Mouse (Mus musculus): ENCODE data around the gene Snapin. TPM values are rescaled to one million over a fixed set of nuclear protein-coding genes. Genes with fewer than 3 reads are reported as not detected.

Snapin gene
- total RNA-seq, 2 experiments from 2014 or later, result 44.6 to 50.7 TPM

DNA sequence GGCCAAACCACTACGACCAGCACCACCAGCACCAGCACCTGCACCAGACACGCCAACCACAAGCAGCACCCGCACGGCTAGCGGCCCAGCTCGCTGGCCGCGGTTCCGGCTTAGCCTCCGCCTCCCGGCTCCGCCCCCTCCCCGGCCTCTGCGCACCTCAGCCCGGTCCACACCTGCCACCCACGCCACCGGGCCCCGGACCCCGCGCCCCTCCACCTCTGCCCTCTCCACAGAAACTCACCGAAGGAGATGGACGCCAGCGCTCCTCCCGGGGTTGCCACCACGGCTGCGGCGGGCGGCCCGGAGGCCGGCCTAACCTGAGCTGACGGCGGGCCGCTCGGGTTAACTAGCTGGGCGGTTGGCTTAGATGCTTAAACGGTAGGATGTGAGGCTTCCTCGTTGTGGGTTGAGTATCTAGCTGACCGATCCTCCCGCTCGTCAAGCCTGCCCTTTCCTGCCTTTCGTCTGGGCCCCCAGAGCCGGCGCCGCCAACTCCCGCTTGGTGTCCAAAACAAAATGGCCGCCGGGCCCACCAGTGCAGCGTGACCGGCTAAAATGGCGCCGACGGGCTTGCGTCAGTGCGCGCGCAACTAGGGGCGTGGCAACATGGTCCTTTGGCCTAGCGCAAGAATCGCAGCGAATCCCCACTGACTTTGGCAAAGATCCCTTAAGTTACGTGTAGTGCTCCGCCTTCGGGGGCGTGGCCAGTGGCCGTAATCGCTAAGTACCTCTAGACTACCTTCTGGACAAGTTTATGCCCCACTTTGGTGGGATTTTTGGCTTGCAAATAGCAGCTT is 18.3 kb upstream of the Snapin start, which contains the start of gene Chtop:
TSS of gene Chtop (minus strand) at position 549 of the 797 bp plus-strand sequence.
- intact Hi-C loops (cut with DNase I), result loop anchor here (5.0 kb wide), 1 partner anchor 143 kb away; the partner anchor contains the start of gene S100a7a
- DNase-seq (ENCODE audit: low spot score in 2 of 2), result peak; percentile 99 to 100

DNA sequence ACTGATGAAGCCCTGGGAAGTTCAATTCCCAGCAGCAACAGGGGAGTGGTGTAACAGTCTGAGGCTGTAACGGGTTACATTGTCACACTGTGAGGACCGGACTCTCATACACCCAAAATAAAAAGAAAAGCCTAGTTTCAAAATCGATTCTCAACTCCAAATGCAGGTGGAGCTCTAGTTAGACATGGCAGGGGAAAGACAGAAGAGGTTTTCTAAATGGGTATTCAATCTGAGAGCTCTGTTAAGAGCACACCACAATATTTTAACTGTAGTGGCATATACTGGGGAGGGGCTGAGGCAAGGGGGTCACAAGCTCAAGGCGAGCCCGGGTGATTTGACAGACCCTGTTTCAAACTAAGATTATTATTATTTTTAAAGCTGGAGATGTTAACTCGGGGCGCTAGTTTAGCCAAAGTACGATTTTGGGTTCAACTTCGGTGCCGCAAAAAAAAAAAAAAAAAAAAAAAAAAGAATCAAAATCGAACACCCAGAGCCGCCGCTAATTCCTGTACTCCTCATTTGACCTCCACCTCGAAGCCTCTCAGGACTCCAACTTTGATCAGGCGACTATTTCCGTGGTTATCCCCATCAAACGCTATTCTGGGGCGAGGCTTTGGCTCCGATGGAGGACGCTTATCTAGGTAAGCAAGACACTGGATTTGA is 17.6 kb upstream of the Snapin start:
- intact Hi-C loops (cut with DNase I), result loop anchor here (5.0 kb wide), 1 partner anchor 144 kb away; the partner anchor contains the start of gene S100a7a

DNA sequence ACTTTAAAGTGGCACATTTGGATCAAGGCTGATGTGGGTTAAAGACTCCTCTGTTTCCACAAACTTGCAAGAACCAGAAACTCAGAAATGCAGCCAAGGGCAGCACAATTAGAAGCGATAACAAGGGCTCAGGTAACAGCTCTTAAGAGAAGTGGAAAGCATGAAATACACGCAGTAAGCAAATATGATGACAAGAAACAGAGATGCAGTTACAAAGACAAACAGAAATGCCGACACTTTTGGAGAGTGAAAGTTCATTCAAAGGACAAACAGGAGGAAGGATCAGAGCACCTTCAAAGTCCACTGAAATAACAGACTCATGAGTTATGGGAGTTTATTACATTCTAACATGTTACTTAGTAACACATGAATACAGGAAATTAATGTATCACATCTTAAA is 15.5 kb upstream of the Snapin start:
- intact Hi-C loops (cut with DNase I), result loop anchor here (5.0 kb wide), 1 partner anchor 146 kb away; the partner anchor contains the start of gene S100a7a
- DNase-seq (ENCODE audit: low spot score in 2 of 2), result no peak

More for the DNA sequence above, 17.6 kb upstream of the Snapin start:
- no peak for DNase-seq (ENCODE audit: low spot score in 2 of 2)

DNA sequence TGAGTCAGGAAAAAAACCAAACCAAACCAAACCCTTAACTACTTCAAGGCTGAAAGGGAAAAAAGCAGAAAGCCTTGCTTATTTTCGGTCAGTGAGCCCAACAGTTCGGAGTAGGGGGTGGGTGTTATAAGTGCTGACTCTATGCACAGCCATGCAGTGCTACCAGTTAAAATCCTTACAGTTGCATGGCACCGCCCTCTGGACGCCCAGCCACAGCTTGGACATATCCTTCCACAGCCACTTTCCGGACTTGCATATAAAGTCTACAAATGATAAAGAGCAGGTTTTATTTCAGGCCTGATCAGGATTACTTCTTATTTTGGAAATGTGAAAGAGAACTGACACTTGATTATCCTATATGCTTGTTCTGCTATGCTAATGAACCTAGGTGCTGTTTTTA is 14.4 kb upstream of the Snapin start:
- intact Hi-C loops (cut with DNase I), result loop anchor here (5.0 kb wide), 1 partner anchor 147 kb away; the partner anchor contains the start of gene S100a7a
- no peak for DNase-seq (ENCODE audit: low spot score in 2 of 2)

GRCm38 (mm10) chr3:90503444-90503843 is 12.6 kb upstream of the Snapin start:
- intact Hi-C loops (cut with DNase I), result no loop called here
- no peak for DNase-seq (ENCODE audit: low spot score in 2 of 2)

DNA sequence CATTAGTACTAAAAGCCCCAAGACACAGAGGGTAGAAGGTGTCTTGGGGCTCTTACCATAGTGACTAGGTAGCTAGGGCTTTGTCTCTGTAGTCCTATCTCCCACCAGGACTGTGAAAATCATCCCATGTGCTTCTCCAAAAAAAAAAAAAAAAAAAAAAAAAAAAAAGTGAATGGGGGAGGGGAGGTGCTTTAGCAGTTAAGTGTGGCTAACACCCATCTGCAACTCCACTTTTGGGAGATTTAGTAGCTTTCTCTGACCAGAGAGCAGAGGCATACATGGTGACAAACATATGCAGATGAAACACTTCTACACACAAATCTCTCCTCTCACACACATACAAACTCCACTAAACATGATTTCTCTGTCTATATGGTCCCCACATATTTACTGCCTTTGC is 6.8 kb upstream of the Snapin start:
- no peak for DNase-seq (ENCODE audit: low spot score in 2 of 2)
- intact Hi-C loops (cut with DNase I), result no loop called here

GRCm38 (mm10) chr3:90495850-90496525 is 5.2 kb upstream of the Snapin start:
- intact Hi-C loops (cut with DNase I), result no loop called here
- DNase-seq (ENCODE audit: low spot score in 2 of 2), result no peak

- intact Hi-C loops (cut with DNase I), result no loop called here
- no peak for DNase-seq (ENCODE audit: low spot score in 2 of 2)
Observed at GRCm38 (mm10) chr3:90493831-90494540, 3.2 kb upstream of the Snapin start.

DNA sequence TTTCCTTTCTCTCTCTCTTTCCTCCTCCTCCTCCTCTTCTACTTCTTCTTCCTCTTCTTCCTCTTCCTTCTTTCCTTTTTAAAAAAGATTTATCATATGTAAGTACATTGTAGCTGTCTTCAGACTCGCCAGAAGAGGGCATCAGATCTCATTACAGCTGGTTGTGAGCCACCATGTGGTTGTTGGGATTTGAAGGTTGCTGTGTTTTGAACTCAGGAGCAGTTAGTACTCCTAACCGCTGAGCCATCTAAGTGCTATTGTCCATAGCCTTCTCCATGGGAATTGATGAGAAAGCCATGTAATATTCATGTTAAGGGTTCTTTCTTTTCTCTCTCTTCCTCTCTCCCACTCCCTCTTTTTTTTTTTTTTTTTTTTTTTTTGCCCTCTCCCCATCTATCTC is 517 bp upstream of the Snapin start:
- intact Hi-C loops (cut with DNase I), result loop anchor here (1.0 to 2.0 kb wide), 3 partner anchors 123 to 217 kb away; no protein-coding TSS in a partner anchor
- peak; percentile 54 to 68 for DNase-seq (ENCODE audit: low spot score in 2 of 2)

DNA sequence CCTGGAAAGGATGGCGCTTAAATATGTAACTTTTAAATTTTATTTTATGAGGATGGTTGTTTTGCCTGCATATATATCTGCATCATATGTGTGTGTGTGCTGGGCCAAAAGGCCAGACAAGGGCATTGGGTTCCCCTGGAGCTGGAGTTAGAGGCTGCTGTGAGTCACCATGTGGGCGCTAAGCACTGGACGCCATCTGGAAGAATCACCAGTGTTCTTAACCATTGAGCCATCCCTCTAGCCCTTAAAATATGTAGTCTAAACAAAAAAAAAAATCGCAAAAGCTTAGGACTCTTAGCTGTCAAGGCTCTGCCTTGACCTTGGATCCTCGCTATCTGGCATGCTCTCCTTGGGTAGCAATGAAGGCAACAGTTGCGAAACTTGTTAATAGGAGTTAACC is 2.3 kb downstream of the Snapin start:
- intact Hi-C loops (cut with DNase I), result no loop called here

GRCm38 (mm10) chr3:90486998-90487397 is 3.8 kb downstream of the Snapin start:
- DNase-seq (ENCODE audit: low spot score in 2 of 2), result no peak
- intact Hi-C loops (cut with DNase I), result no loop called here

More for the DNA sequence above, 2.3 kb downstream of the Snapin start:
- no peak for DNase-seq (ENCODE audit: low spot score in 2 of 2)

DNA sequence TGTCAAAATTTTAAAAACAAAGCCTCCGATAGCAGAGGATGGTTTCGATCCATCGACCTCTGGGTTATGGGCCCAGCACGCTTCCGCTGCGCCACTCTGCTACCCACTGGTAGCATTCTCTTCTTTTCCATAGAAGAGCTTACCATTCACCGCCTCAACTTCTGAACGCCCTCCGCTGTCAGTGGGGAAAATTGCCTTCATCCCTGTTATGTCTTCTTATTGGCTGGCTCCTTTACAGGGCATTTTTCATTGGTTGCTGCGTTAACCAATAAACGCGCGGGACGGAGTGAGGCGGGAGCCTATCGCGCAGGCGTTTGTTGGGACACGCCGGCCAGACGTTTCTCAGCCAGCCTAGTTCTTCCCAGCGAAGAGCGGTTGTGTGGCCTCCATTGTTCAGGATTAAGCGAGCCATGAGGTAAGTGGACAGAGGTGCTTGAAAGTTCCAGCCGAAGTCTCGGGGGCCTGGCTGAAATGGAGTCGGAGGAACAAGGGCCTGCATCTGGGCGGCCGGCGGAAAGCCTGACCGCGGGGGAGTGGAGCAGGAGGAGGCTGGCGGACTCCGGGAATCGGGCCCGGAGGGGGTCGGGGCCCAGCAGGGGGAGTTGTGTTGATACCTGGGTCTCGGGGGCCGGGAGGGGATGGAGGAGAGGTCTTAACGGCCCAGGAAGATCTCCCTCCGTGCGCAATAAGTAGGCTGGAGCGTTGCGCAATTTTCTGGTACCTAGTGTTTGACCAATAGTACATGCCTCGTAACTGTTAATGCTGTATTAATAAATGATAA is 14.8 kb downstream of the Snapin start, which contains the start of gene Ilf2:
TSS of gene Ilf2 (plus strand) at position 296 of the 781 bp plus-strand sequence.
- peak; percentile 97 to 99 for DNase-seq (ENCODE audit: low spot score in 2 of 2)
- intact Hi-C loops (cut with DNase I), result no loop called here

DNA sequence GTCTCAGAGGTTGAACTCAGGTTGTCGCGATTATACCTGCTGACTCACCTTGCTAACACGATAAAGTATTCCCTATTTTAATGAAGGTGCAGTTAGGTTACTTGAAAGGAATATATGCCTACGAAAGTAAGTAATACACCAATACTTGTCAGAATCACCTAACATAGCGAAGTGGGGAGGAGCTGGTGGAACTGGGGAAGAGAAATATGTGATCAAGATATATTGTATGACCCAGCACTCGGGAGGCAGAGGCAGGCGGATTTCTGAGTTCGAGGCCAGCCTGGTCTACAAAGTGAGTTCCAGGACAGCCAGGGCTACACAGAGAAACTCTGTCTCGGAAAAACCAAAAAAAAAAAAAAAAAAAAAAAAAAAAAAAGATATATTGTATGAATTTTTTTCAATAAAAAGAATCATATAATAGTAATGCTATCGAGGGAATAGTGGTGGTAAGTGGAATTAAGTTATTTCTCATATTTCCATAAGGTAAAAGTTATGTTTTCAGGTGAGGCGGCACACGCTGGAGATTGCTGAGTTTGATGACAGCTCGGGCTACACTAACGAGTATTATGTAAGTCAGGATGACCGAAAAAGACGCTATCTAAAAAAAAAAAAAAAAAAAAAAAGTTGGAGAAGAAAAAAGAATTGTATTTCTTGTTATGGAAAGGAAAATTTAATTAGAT is 15.5 kb downstream of the Snapin start:
- intact Hi-C loops (cut with DNase I), result no loop called here
- DNase-seq (ENCODE audit: low spot score in 2 of 2), result no peak

DNA sequence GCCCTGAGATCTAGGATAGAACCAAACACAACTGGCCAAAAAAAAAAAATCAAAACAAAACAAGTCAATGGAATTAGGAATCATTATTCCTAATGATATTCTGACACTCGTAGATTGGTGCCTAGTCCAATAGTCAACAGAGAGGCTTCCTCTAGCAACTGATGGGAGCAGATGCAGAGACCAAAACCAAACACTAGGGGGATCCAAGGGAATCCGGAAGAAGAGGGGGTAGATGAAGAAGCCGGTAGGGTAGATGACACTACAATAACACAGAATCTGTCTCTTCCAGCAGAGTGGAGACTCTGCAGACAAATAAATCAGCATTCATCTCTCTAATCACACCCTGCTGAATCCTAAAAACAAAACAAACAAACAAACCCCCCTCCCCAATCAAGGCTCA is 18.6 kb downstream of the Snapin start:
- intact Hi-C loops (cut with DNase I), result no loop called here
- peak in 1 of 2 experiments; percentile 34 for DNase-seq (ENCODE audit: low spot score in 2 of 2)

DNA sequence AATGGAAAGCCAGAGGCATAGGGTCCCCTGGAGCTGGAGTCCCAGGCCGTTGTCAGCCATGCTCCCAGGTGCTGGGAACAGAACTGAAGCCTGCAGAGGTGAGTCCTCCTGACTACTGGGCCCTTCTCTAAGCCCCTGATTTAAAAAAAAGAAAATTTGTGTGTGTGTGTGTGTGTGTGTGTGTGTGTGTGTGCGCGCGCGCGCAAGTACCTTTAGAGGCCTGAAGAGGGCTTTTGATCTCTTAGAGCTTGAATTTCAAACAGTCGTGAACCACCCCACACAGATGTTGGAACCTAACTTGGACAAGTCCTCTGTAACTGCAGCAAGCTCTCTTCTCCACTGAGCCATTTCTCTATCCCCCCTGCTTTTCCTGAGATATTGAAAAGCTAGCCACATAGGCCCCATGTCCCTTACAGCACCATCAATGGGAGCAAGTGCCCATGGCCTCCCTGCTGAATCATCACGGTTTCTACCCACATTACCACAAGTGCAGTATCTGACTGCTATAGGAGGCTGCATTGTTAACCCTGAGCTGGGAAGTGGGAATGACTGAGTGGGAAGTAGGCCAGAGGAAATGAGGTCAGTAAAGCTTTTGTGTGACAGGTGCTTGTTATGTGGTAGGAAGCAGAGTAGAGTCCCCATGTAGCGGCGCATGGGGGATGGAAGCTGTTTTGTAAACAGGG is 23.1 kb downstream of the Snapin start:
- intact Hi-C loops (cut with DNase I), result no loop called here
- DNase-seq (ENCODE audit: low spot score in 2 of 2), result no peak

DNA sequence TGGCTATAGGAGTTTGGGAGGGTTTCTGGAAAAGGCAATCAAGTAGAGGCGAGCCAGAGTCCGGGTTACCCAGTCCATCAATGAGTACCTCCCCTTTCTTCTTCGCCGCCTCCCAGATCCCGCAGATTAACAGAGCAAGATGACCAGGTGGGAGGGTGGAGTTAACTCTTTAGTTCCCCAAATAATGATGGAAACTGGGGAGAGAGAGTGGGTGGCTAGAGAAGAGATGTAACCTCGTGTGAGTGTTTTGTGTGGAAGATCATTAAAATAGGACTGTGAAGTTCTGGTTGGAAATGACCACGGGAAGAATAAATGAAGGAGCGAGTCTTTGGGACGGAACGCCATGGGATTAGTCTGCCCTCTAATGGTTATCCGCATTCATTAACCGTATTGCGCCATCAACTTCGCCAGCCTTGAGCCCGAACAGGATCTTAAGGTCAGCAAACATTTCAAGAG is 24.5 kb downstream of the Snapin start:
- peak; percentile 59 to 64 for DNase-seq (ENCODE audit: low spot score in 2 of 2)
- intact Hi-C loops (cut with DNase I), result no loop called here

- intact Hi-C loops (cut with DNase I), result loop anchor here (1.0 kb wide), 1 partner anchor 53 kb away; no protein-coding TSS in a partner anchor
- no peak for DNase-seq (ENCODE audit: low spot score in 2 of 2)
Observed at GRCm38 (mm10) chr3:90465686-90466310, 25.0 kb downstream of the Snapin start, which contains the start of gene Npr1. Gene Npr1, minus strand, starts transcription at chr3:90465866.
